In genomic region chr3:95627763-95628162, GRCm38 (mm10) we compare ENCODE assay signal across 14 mouse cellular contexts. TPM values are rescaled to one million over a fixed set of nuclear protein-coding genes. Genes with fewer than 3 reads are reported as not detected.
DNase-seq lines count a peak whose midpoint lies in the region; TF ChIP-seq lines count a peak whose summit lies in the region.
"Had no signal": no experiment of that assay in that cellular context is flagged by ENCODE, and none has a peak within 500 bp of the region (broad histone marks: within the 10 kb centered on the region; RNA-seq: fewer than 3 reads in every experiment).

No protein-coding gene starts in this region.

- H3K27ac ChIP-seq in CH12.LX (ENCODE audit: insufficient read depth, low read depth) = no peak overlapping the region
- H3K27ac ChIP-seq in hindbrain, embryonic 10.5 days = no peak overlapping the region
- H3K27ac ChIP-seq: embryonic facial prominence, embryonic 13.5 days had no signal

- no peak for TF ChIP-seq CTCF in CH12.LX (conservative IDR thresholded peaks at IDR 0.05 in 1 of 2, IDR thresholded peaks at IDR 0.05 in 1 of 2; ENCODE audit: low read depth in 2 of 2, low read length in 2 of 2)

- peaks cover 7 to 71% of the 10 kb centered on the region in 2 experiments for H3K4me1 ChIP-seq in CH12.LX (ENCODE audit: control insufficient read depth in 1 of 2, insufficient read depth in 2 of 2)
- H3K4me1 ChIP-seq in hindbrain, embryonic 10.5 days (replicated peaks) = peaks cover 20% of the 10 kb centered on the region

- in situ Hi-C loops in CH12.LX (cut with MboI; ENCODE audit: low pct_ligation_motif_present, low pct_unique_long_range_greater_than_20kb, low sequenced_read_pairs) = no loop called here

- TF ChIP-seq EP300 in CH12.LX (IDR thresholded peaks at IDR 0.05; ENCODE audit: low read length) = no peak

- TF ChIP-seq RAD21 in CH12.LX (IDR thresholded peaks at IDR 0.05; ENCODE audit: low read depth, low read length) = no peak

- dilution Hi-C loops in CH12.LX (cut with MboI; ENCODE audit: extremely low pct_ligation_motif_present, extremely low pct_unique_long_range_greater_than_20kb, low sequenced_read_pairs) = no loop called here

- H3K9me3 ChIP-seq in CH12.LX (replicated peaks; ENCODE audit: low read length) = no peaks in the 10 kb centered on the region
- H3K9me3 ChIP-seq in hindbrain, embryonic 10.5 days = no peaks in the 10 kb centered on the region
- H3K9me3 ChIP-seq: embryonic facial prominence, embryonic 13.5 days; G1E had no signal

- H3K4me3 ChIP-seq in CH12.LX (replicated peaks in 1 of 3; ENCODE audit: low read depth in 2 of 3, low read length in 2 of 3, poor library complexity in 1 of 3) = no peak overlapping the region
- H3K4me3 ChIP-seq in hindbrain, embryonic 10.5 days = no peak overlapping the region
- H3K4me3 ChIP-seq: embryonic facial prominence, embryonic 13.5 days had no signal

- H3K4me2 ChIP-seq in CH12.LX (ENCODE audit: insufficient read depth, low read depth, poor library complexity, severe bottlenecking) = 0 out of 2 replicates have a peak overlapping the region, but pooled peaks have one; percentile 9
- H3K4me2 ChIP-seq: embryonic facial prominence, embryonic 13.5 days had no signal

- H3K79me2 ChIP-seq in CH12.LX (replicated peaks; ENCODE audit: control insufficient read depth, extremely low read depth, insufficient read depth, poor library complexity, severe bottlenecking) = peaks cover 51% of the 10 kb centered on the region

- no peak overlapping the region for H3K9ac ChIP-seq in CH12.LX (ENCODE audit: insufficient read depth, low read depth)
- H3K9ac ChIP-seq: embryonic facial prominence, embryonic 13.5 days; forebrain, postnatal 0 days had no signal

- no peaks in the 10 kb centered on the region for H3K27me3 ChIP-seq in CH12.LX (replicated peaks)
- H3K27me3 ChIP-seq in hindbrain, embryonic 10.5 days (ENCODE audit: insufficient read depth, poor library complexity, severe bottlenecking) = no peaks in the 10 kb centered on the region
- H3K27me3 ChIP-seq: embryonic facial prominence, embryonic 13.5 days had no signal

- 87% methylated on average over 5 of the region's 5 CpGs for WGBS in hindbrain, embryonic 10.5 days

- TF ChIP-seq POLR2A in CH12.LX (IDR thresholded peaks at IDR 0.05; ENCODE audit: low read depth, low read length) = no peak

- peaks cover 47 to 63% of the 10 kb centered on the region in 2 experiments for H3K36me3 ChIP-seq in CH12.LX (replicated peaks in 1 of 2; ENCODE audit: control insufficient read depth in 1 of 2, insufficient read depth in 1 of 2, low read length in 1 of 2)
- peaks cover 67% of the 10 kb centered on the region for H3K36me3 ChIP-seq in hindbrain, embryonic 10.5 days

- DNase-seq in cerebellum, adult 9-10 months = peak; percentile 50
- DNase-seq in cerebellum, adult 8-10 months = no peak
- DNase-seq in CH12.LX (ENCODE audit: extremely low read depth) (no peak), adipocyte (ENCODE audit: low spot score) (no peak)
- peak; percentile 77 to 86 for DNase-seq in frontal cortex, postnatal 36 days (ENCODE audit: low spot score in 2 of 2)
- peak; percentile 84 to 88 for DNase-seq in left cerebral cortex, adult 9 months (ENCODE audit: low spot score in 2 of 2)
- no peak for DNase-seq in spleen, postnatal 14 days (ENCODE audit: low spot score in 2 of 2)
- DNase-seq in hindbrain, embryonic 10.5 days (ENCODE audit: low spot score) = no peak
- DNase-seq: forebrain, postnatal 0 days; kidney, postnatal 4 days; lung, postnatal 10 days; midbrain, embryonic 14.5 days had no signal

TF ChIP-seq in CH12.LX, 34 proteins besides CTCF, POLR2A, EP300 and RAD21:
- TF ChIP-seq IRF4 (IDR thresholded peaks at IDR 0.05; ENCODE audit: low read depth, low read length) (no peak), PAX5 (IDR thresholded peaks at IDR 0.05; ENCODE audit: low read length) (no peak), NRF1 (IDR thresholded peaks at IDR 0.05; ENCODE audit: low read depth, low read length) (no peak), MXI1 (IDR thresholded peaks at IDR 0.05; ENCODE audit: low read depth, low read length) (no peak), POLR2AphosphoS2 (IDR thresholded peaks at IDR 0.05; ENCODE audit: low read depth, low read length) (no peak), TBP (conservative IDR thresholded peaks at IDR 0.05; ENCODE audit: low read depth, low read length) (no peak), ELF1 (IDR thresholded peaks at IDR 0.05; ENCODE audit: low read depth, low read length) (no peak), ZMIZ1 (IDR thresholded peaks at IDR 0.05; ENCODE audit: low read depth, low read length) (no peak), ZNF384 (IDR thresholded peaks at IDR 0.05; ENCODE audit: low read depth, low read length) (no peak)
TF ChIP-seq in CH12.LX: peak in this region for 0.

RNA-seq across cellular contexts. Expression of gene Ensa, which starts 3.0 kb away (rescaled TPM):
- total RNA-seq in CH12.LX (2012; rRNA removed) (51.5 and 53.9 TPM in 2 replicates), CH12.LX (2014; rRNA removed) (57.8 and 60.8 TPM in 2 replicates)
- polyA plus RNA-seq in CH12.LX (2012; ENCODE audit: insufficient read length, low read depth) = 58.4 and 62.6 TPM in 2 replicates
- polyA plus RNA-seq in hindbrain, embryonic 10.5 days (2016; fragmentation: Nextera tagmentation; extraction: Ambion mirVana) = 84.8 and 89.9 TPM in 2 replicates

RNA-seq across cellular contexts. Expression of gene Mcl1, which starts 30.8 kb away (rescaled TPM):
- total RNA-seq in CH12.LX (2012; rRNA removed) (95.9 and 114 TPM in 2 replicates), CH12.LX (2014; rRNA removed) (223 and 225 TPM in 2 replicates)
- 188 and 197 TPM in 2 replicates for polyA plus RNA-seq in CH12.LX (2012; ENCODE audit: insufficient read length, low read depth)
- 47.2 and 53.4 TPM in 2 replicates for polyA plus RNA-seq in hindbrain, embryonic 10.5 days (2016; fragmentation: Nextera tagmentation; extraction: Ambion mirVana)

RNA-seq across cellular contexts. Expression of gene Golph3l, which starts 39.0 kb away (rescaled TPM):
- 22.4 and 23.4 TPM in 2 replicates for total RNA-seq in CH12.LX (2012; rRNA removed)
- 35.5 and 36.9 TPM in 2 replicates for total RNA-seq in CH12.LX (2014; rRNA removed)
- polyA plus RNA-seq in CH12.LX (2012; ENCODE audit: insufficient read length, low read depth) = 21.6 and 22.7 TPM in 2 replicates
- 27.8 and 31.0 TPM in 2 replicates for polyA plus RNA-seq in hindbrain, embryonic 10.5 days (2016; fragmentation: Nextera tagmentation; extraction: Ambion mirVana)

RNA-seq across cellular contexts. Expression of gene Adamtsl4, which starts 60.0 kb away (rescaled TPM):
- 0.85 and 1.1 TPM in 2 replicates for total RNA-seq in CH12.LX (2012; rRNA removed)
- total RNA-seq in CH12.LX (2014; rRNA removed) = not detected in 2 replicates
- 0.10 TPM in 1 of 2 replicates, not detected in the other for polyA plus RNA-seq in CH12.LX (2012; ENCODE audit: insufficient read length, low read depth)
- polyA plus RNA-seq in hindbrain, embryonic 10.5 days (2016; fragmentation: Nextera tagmentation; extraction: Ambion mirVana) = 0.73 and 0.86 TPM in 2 replicates
- polyA plus RNA-seq: G1E had no signal

Comparison
In these comparisons a context has a peak if more than half of its experiments do, and no peak if none do; other contexts are left out.
1. DNase-seq: peak in cerebellum, adult 9-10 months (single experiment), frontal cortex, postnatal 36 days (2 of 2) and left cerebral cortex, adult 9 months (2 of 2); none in cerebellum, adult 8-10 months (single experiment), CH12.LX (single experiment), spleen, postnatal 14 days (0 of 2), hindbrain, embryonic 10.5 days (single experiment) and adipocyte (single experiment).